Mouse (Mus musculus) C2C12 (cell line): Measurements from ENCODE around the gene Lemd1.

Experiments
- CTCF ChIP-seq: IDR thresholded peaks from one replicate; pipeline ENCODE4 v1.5.1; 2011; ENCODE audit not compliant: control insufficient read depth, insufficient read depth, insufficient read length
- MAX ChIP-seq: IDR thresholded peaks from one replicate; pipeline ENCODE4 v1.6.1; 2011; ENCODE audit warnings: mild to moderate bottlenecking, control low read depth
- MYOG ChIP-seq: IDR thresholded peaks from one replicate; pipeline ENCODE4 v1.6.1; 2011; ENCODE audit not compliant: control insufficient read depth, insufficient read length; ENCODE audit errors: extremely low read depth
- USF1 ChIP-seq: IDR thresholded peaks from one replicate; pipeline ENCODE4 v1.6.1; 2011; ENCODE audit warnings: low read depth, mild to moderate bottlenecking, control low read depth, moderate library complexity

GRCm38 (mm10) chr1:132304618-132305214 is 113.5 kb downstream of the Lemd1 start:
- TF ChIP-seq CTCF (no peak), MYOG (no peak), MAX (no peak), USF1 (no peak)
